Mouse (Mus musculus) right cerebral cortex, postnatal 36 days (tissue): Measurements from ENCODE around the gene Samd4.
"Not testable (repeated sequence)": the region's sequence is repeated elsewhere in the genome, so short reads cannot be mapped to it uniquely, and the experiment has no call there.

Experiments
- DNase-seq, 2 experiments: peaks; one replicate each; pipeline ENCODE4 v3.0.0; 2022; ENCODE audit warnings: low spot score in 2 of 2, mixed read lengths in 1 of 2

The Samd4 gene

GRCm38 (mm10) chr14:47105174-47105557 lies 222.5 kb downstream of the Samd4 start:
- no peak for DNase-seq

GRCm38 (mm10) chr14:47105755-47106154 lies 223.1 kb downstream of the Samd4 start:
- DNase-seq: no peak

- no peak for DNase-seq
These were observed 224.8 kb downstream of the Samd4 start for GRCm38 (mm10) chr14:47107461-47107860.

- not testable (repeated sequence) for DNase-seq
These were observed 227.7 kb downstream of the Samd4 start for GRCm38 (mm10) chr14:47110391-47110790.

GRCm38 (mm10) chr14:47111341-47111740 lies 228.7 kb downstream of the Samd4 start:
- DNase-seq: no peak

GRCm38 (mm10) chr14:47115154-47115553 lies 232.5 kb downstream of the Samd4 start:
- no peak for DNase-seq

GRCm38 (mm10) chr14:47116062-47116762 lies 233.6 kb downstream of the Samd4 start:
- no peak for DNase-seq

- no peak for DNase-seq
These were observed 234.9 kb downstream of the Samd4 start for GRCm38 (mm10) chr14:47117522-47117921.

- no peak for DNase-seq
These were observed 245.3 kb downstream of the Samd4 start for GRCm38 (mm10) chr14:47127987-47128386.

- no peak for DNase-seq
These were observed 251.3 kb downstream of the Samd4 start for GRCm38 (mm10) chr14:47133948-47134347.

- no peak for DNase-seq
These were observed 254.0 kb downstream of the Samd4 start for GRCm38 (mm10) chr14:47136637-47137036.

- no peak for DNase-seq
These were observed 256.2 kb downstream of the Samd4 start for GRCm38 (mm10) chr14:47138853-47139252.

GRCm38 (mm10) chr14:47144326-47144725 lies 261.7 kb downstream of the Samd4 start:
- no peak for DNase-seq

GRCm38 (mm10) chr14:47151306-47151705 lies 268.7 kb downstream of the Samd4 start:
- no peak for DNase-seq

GRCm38 (mm10) chr14:47154303-47154702 lies 271.6 kb downstream of the Samd4 start:
- no peak for DNase-seq
